Mouse (Mus musculus): Measurements from ENCODE around the gene Lgi4. TPM values are rescaled to one million over a fixed set of nuclear protein-coding genes. Genes with fewer than 3 reads are reported as not detected.

The Lgi4 gene
- total RNA-seq, 2 experiments from 2014 or later: 3.0 to 8.1 TPM

DNA sequence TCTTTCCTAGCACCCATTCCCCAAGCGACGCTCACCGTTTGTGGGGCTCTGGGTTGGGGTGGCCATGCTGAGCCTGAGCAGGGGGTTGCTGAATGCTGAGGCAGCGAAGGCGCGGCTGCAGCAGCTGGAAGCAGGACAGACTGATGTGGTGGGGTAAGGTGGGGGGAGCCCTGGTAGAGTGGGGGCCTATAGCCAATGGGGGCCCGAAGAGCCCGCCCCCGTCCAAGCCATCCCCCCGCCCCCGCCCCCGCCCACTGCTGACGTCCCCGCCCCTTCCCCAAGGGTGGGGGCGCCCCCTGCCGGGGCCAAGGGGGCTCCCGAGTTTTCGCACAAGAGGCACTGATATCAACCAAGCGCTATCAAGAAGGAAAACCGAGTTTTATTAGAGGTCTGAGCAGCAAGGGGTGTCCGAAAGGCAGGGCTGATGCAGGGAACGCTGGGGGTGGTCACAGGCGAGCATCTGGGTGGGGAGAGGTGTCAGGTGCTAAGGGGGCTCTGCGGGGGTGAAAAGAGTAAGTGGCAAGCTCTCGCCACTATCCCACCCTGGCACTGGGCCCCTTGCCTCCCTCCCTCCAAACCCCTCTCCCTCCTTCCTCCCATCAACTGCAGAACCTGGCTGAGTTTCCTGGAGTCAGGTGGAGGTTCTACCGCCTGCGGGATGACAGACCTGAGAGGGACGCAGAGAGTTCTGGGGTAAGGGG lies 7.7 kb upstream of the Lgi4 start, which contains the start of gene Fxyd7:
Fxyd7 (minus strand) TSS at position 147 of the 701 bp plus-strand sequence.
- DNase-seq (ENCODE audit: low spot score in 2 of 2): no peak

DNA sequence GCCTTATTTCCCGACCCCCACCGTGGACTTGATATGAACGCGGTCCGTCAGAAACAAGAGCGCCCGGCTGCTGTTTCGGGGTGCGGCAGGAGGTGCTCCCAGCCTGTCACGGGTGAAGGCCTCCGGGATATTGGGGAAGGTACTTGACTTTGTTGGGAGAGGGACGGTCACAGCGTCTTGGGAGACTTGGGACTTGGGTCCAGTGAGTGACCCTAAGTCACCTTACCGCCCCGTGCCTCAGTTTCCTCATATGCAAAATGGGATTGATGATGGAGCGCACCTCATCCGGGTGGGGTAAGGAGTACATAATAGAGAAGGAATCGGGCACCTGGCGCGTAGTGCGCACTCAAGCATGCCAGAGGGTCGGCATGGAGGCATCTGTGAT lies 6.9 kb upstream of the Lgi4 start:
- DNase-seq (ENCODE audit: low spot score in 2 of 2): no peak

- no peak for DNase-seq (ENCODE audit: low spot score in 2 of 2)
Observed at GRCm38 (mm10) chr7:31052636-31053434, 6.3 kb upstream of the Lgi4 start.

DNA sequence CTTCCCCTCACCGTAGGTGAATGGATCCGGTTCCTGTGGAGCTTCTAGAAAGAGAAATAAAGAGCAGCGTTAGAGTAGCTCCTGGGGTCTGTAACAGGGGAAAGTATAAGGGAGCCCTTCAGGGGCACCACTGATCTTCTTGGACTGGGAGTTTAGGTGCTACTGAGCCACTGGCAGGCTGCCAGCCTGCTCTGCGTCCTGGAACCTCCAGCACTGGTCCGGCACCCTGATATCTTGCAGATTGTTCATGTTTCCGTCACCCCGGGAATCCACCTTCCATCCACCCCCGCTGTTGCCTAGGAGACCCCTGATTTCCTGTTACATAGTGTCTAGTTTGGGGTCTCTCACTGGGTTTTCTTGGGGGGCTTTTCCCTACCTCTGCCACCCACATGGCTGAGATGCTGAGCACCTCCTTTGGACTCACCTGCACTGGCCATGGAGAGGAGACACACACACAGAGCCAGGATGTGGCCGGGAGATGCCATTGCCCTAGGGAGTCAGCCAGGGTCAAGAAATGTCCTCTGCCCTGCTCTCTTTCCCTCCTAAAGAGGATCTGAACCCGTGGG lies 5.2 kb upstream of the Lgi4 start:
- DNase-seq (ENCODE audit: low spot score in 2 of 2): no peak

DNA sequence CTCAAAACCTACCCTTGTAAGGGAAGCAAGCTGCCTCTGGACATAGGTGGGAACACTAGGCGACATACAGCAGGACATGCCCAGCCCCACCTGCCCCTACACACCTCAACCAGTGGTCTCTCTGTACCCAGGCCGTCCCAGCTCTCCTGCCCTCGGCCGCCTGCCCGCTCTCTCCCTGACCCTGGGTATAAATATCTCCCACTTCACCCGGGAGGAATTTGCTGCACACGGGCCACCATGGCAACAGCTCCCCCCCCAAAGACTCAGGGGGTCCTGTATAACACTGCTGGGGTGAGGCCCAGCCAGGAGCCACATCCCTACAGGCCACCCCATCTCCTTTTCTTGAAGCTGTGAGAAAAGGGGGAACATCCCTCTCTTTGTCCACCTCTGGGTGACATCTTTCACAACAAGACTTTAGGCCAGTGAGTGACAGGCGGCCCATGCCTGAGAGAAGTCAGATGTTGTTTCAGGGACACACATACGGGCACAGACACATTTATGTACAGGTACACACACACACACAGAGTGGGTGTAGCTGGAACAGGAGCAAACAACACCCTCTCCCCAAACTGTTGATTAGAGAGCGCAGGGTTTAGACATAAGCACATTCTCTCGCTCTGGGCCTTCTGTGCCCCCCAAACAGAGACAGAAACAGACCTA lies 4.4 kb upstream of the Lgi4 start:
- DNase-seq (ENCODE audit: low spot score in 2 of 2): no peak

GRCm38 (mm10) chr7:31055354-31055824 lies 3.8 kb upstream of the Lgi4 start:
- peak in 1 of 2 experiments; percentile 66 for DNase-seq (ENCODE audit: low spot score in 2 of 2)

GRCm38 (mm10) chr7:31055883-31056282 lies 3.3 kb upstream of the Lgi4 start:
- DNase-seq (ENCODE audit: low spot score in 2 of 2): no peak

- no peak for DNase-seq (ENCODE audit: low spot score in 2 of 2)
Observed at GRCm38 (mm10) chr7:31056448-31056847, 2.7 kb upstream of the Lgi4 start.

DNA sequence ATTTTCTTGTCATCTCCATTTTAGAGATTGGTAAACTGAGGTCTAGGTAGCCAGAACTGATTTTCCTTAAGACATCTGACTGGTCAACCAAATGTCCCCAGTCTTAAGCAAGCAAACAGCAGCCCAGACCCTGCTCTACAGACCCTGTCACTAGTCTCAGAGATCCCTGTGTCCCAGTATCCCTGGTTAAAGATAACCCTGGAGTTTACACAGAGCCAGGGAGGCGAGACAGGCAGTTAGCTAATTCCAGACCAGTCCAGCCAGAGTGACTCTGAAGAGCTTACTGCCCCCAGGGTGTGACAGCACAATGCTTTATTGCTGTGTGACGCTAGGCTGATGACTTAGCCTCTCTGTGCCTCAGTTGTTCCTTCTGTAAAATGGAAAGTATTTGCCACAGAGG lies 2.1 kb upstream of the Lgi4 start, which contains the start of gene Fxyd1:
Fxyd1 (minus strand) TSS at position 129 of the 400 bp plus-strand sequence.
- no peak for DNase-seq (ENCODE audit: low spot score in 2 of 2)

DNA sequence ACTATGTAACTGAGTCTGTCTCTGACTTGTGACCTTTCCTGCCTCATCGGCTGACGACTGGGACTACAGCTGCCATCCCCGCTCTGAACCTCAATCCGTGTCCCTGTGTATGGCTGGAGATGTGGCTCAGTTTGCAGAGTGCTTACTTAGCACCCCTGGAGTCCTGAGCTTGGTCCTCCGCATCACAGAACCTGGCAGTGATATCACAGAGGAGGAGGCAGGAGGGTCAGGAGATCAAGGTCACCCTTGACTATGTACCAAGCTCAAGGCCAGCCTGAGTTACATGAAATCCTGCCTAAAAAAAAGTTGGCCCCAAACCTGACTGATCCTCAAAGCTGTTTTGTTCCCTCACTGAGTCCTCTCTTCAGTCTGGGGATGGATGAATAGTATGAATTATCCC lies 1.4 kb upstream of the Lgi4 start:
- no peak for DNase-seq (ENCODE audit: low spot score in 2 of 2)

- no peak for DNase-seq (ENCODE audit: low spot score in 2 of 2)
Observed at GRCm38 (mm10) chr7:31058211-31058610, 931 bp upstream of the Lgi4 start.

DNA sequence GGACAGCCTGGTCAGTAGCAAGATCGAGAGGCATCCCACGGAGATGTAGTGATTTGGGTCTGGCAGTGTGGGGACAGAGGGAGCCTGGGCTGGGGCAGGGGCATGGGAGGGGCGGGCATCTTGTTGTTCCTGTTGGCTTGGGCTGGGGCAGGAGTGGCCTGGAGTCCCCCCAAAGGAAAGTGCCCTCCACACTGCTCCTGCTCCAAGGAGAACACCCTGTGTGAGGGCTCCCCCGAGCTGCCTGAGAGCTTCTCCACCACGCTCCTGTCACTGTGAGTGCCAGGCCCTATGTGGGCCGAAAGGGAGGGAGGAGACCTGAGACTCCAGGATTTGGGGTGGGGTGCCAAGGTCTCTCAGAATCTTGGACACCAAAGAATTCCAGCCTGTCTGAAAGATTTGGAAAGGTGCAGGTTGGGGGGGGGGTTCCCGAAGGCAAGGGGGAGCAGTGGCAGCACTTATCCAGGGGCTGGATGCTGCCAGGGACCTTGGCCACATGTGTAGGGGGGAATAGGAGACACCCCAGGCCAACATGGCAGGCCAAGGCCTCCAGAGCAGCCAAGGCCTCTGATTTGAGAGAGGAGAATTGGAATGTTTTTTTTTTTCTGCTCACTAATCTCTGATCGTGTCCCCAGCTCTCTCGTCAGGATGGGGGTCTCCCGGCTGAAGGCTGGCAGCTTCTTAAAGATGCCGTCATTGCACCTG lies 928 bp downstream of the Lgi4 start:
- DNase-seq (ENCODE audit: low spot score in 2 of 2): no peak

- DNase-seq (ENCODE audit: low spot score in 2 of 2): no peak
Observed at GRCm38 (mm10) chr7:31060621-31061010, 1.5 kb downstream of the Lgi4 start.

- DNase-seq (ENCODE audit: low spot score in 2 of 2): no peak
Observed at GRCm38 (mm10) chr7:31063074-31063560, 4.0 kb downstream of the Lgi4 start.

DNA sequence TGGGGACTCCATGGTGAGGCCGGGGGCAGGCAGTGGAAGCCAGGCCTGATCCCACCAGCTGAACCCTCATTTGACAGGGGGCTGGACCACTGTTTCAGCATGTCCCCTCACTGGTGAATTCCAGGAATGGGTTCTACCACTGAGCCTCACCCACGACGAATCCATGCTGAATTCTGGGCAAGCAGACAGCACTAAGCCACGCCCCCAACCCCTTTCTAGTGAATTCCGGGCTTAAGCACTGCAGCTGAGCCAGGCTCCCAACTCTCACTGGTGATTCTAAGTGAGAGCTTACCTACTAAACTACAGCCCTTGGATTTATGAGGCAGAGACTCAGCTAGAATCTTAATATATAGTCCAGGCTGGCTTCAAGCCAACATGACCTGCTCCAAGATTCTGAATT lies 8.7 kb downstream of the Lgi4 start:
- DNase-seq (ENCODE audit: low spot score in 2 of 2): no peak

- DNase-seq (ENCODE audit: low spot score in 2 of 2): no peak
Observed at GRCm38 (mm10) chr7:31069491-31069890, 10.3 kb downstream of the Lgi4 start.

GRCm38 (mm10) chr7:31070324-31070723 lies 11.2 kb downstream of the Lgi4 start:
- no peak for DNase-seq (ENCODE audit: low spot score in 2 of 2)

- DNase-seq (ENCODE audit: low spot score in 2 of 2): no peak
Observed at GRCm38 (mm10) chr7:31072326-31072725, 13.2 kb downstream of the Lgi4 start.

DNA sequence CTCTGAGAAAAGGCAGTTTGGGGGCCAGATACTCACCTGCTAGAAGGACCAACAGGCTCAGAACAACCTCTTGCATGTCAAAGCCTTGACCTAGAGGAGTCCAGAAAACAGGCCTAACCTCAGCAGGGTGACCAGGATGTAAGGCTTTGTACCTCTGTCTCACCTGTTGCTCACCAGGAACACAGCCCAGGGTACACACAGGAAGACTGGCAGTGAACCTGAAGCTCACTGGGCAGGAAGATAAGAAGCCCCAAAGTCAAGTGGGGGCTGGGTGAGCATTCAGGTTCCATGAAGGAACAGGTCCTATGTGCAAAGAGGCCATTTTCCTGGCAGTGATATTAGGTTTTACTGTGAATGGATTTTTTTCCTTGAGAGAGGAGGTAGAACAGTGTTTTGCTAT lies 14.4 kb downstream of the Lgi4 start:
- no peak for DNase-seq (ENCODE audit: low spot score in 2 of 2)

GRCm38 (mm10) chr7:31074061-31074712 lies 15.0 kb downstream of the Lgi4 start:
- DNase-seq (ENCODE audit: low spot score in 2 of 2): no peak
